Mouse (Mus musculus) hindbrain, embryonic 14.5 days (tissue): ENCODE measurements at regions not wholly inside any gene's neighbourhood (a gene's known extent, or its start where the extent isn't known, plus 50 kb on each side); places are given as distances from the start of the nearest gene placed in this dataset.

Source experiments
- ATAC-seq: fragments of 200-750 bp; cut with Nextera tagmentation; 2 replicates; pipeline ENCODE4 v1.8.0; 2017; ENCODE audit warnings: moderate number of reproducible peaks, mild to moderate bottlenecking, moderate TSS enrichment, moderate library complexity; ENCODE audit not compliant: low FRiP score
- DNase-seq: peaks from one replicate; pipeline ENCODE4 v3.0.0-alpha.2; 2015; ENCODE audit warnings: low spot score
- H3K27ac ChIP-seq: fragments of 300-500 bp; sonication (generic); 2 replicates; pipeline ENCODE4 v1.5.1; 2014; ENCODE audit warnings: mild to moderate bottlenecking, moderate library complexity
- H3K27me3 ChIP-seq: fragments of 300-500 bp; sonication (generic); 2 replicates; pipeline ENCODE4 v1.6.1; 2014; ENCODE audit warnings: mild to moderate bottlenecking, low read length, mixed read lengths; ENCODE audit not compliant: control insufficient read depth, insufficient read depth
- H3K36me3 ChIP-seq: fragments of 300-500 bp; sonication (generic); replicated peaks from 2 replicates; pipeline ENCODE4 v1.6.1; 2014; ENCODE audit not compliant: control insufficient read depth, insufficient read depth
- H3K4me1 ChIP-seq: fragments of 300-500 bp; sonication (generic); replicated peaks from 2 replicates; pipeline ENCODE4 v1.6.1; 2014; ENCODE audit warnings: antibody characterized with exemption, low read length, mixed read lengths; ENCODE audit not compliant: control insufficient read depth, insufficient read depth
- H3K4me2 ChIP-seq: fragments of 300-500 bp; sonication (generic); replicated peaks from 2 replicates; pipeline ENCODE4 v1.6.1; 2014; ENCODE audit warnings: mild to moderate bottlenecking, moderate library complexity
- H3K4me3 ChIP-seq: fragments of 300-500 bp; sonication (generic); replicated peaks from 2 replicates; pipeline ENCODE4 v1.5.1; 2014; ENCODE audit warnings: mild to moderate bottlenecking, low read length
- H3K9ac ChIP-seq: fragments of 300-500 bp; sonication (generic); 2 replicates; pipeline ENCODE4 v1.6.1; 2014
- H3K9me3 ChIP-seq: fragments of 300-500 bp; sonication (generic); 2 replicates; pipeline ENCODE4 v1.6.1; 2016; ENCODE audit warnings: low read length; ENCODE audit not compliant: control insufficient read depth
- WGBS: fragments of 180-500 bp; shearing (Covaris S2); extraction: QIAGEN DNeasy Blood & Tissue Kit; methylation state at CpG from one replicate; pipeline ENCODE4 v1.1.7; 2014; 5-methylcytosine and 5-hydroxymethylcytosine counted together

GRCm38 (mm10) chr14:24904712-24905111 lies 417.8 kb downstream of the Rps24 start:
- no peak for ATAC-seq
- no peak for DNase-seq
- no peaks in the 10 kb centered on the region for H3K4me1 ChIP-seq
- no peak overlapping the region for H3K4me2 ChIP-seq
- no peaks in the 10 kb centered on the region for H3K9me3 ChIP-seq
- H3K9ac ChIP-seq, result no peak overlapping the region
- no peaks in the 10 kb centered on the region for H3K36me3 ChIP-seq
- H3K4me3 ChIP-seq, result no peak overlapping the region
- H3K27ac ChIP-seq, result no peak overlapping the region
- WGBS, result 83% methylated on average over 6 of the region's 6 CpGs
- no peaks in the 10 kb centered on the region for H3K27me3 ChIP-seq

GRCm38 (mm10) chr14:24906916-24907315 lies 420.0 kb downstream of the Rps24 start:
- 88% methylated on average over 7 of the region's 7 CpGs for WGBS
- DNase-seq (no peak), ATAC-seq (no peak)
- no peaks in the 10 kb centered on the region for H3K36me3 ChIP-seq
- no peaks in the 10 kb centered on the region for H3K9me3 ChIP-seq
- H3K4me1 ChIP-seq, result no peaks in the 10 kb centered on the region
- H3K4me3 ChIP-seq, result no peak overlapping the region
- H3K27ac ChIP-seq, result no peak overlapping the region
- H3K4me2 ChIP-seq, result no peak overlapping the region
- no peaks in the 10 kb centered on the region for H3K27me3 ChIP-seq
- no peak overlapping the region for H3K9ac ChIP-seq

DNA sequence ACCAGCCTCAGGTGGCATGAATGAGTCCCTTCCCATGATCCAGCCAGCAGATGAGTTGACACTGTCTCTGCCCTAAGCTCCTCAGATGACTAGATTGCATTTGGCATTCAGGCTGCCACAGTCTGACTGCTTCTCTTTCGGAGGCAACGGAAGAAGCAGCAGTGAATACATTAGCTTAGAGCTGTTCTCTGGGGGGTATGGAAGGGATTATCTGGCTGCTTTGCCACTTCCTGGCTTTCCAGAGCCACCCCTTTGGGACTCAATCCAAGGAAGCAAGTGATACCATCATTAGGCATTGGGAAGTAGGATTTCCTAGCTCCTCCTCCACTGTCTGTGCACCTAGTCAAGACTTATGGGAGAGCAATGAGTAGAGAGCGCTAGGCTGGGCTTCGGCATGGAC lies 421.5 kb downstream of the Rps24 start:
- Histone ChIP-seq H3K36me3 (no peaks in the 10 kb centered on the region), H3K4me1 (no peaks in the 10 kb centered on the region), H3K27ac (no peak overlapping the region), H3K4me3 (no peak overlapping the region), H3K9ac (no peak overlapping the region), H3K9me3 (no peaks in the 10 kb centered on the region), H3K27me3 (no peaks in the 10 kb centered on the region), H3K4me2 (no peak overlapping the region)
- DNase-seq (no peak), ATAC-seq (no peak)
- WGBS, result 70% methylated on average over 4 of the region's 4 CpGs

DNA sequence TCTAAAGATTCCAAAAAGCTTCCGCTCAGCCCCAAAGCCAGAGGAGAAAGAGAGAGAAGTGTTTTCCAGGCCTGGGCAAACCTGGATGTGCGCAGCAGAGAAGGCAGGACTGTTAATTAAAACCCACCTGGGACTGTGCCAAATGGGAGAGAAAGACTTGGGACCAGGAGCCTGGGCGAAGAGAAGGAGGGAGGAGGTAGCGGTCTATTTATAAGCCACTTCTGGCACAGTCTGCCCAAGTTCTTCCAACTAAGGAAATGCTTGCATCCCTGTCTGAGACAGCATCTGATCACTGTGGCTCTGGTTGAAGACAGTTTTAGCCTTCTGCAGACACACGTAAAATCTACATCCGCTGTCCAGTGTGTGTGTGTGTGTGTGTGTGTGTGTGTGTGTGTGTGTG lies 424.7 kb downstream of the Rps24 start:
- DNase-seq, result no peak
- Histone ChIP-seq H3K4me1 (no peaks in the 10 kb centered on the region), H3K36me3 (no peaks in the 10 kb centered on the region), H3K9me3 (no peaks in the 10 kb centered on the region), H3K27ac (no peak overlapping the region), H3K4me2 (no peak overlapping the region), H3K9ac (no peak overlapping the region), H3K4me3 (no peak overlapping the region), H3K27me3 (no peaks in the 10 kb centered on the region)
- ATAC-seq, result no peak
- 79% methylated on average over 6 of the region's 6 CpGs for WGBS

DNA sequence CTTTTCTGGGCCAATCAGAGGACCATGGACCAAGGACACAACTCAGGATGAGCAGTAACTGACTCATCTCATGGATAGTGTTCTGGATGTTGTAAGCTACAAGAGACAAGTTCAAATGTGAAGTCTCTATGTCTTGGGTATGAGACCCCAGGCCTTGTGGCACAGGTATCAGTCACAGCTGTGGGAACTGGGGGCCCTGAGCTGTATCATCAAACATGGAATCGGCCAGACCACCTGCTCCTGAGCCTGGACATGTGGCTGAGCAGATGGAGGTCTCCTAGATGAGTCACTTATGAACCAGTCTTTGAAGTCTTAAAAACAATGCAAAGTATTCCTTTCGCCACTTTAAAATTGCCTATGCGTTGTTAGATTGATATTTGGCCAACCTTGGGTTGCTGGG lies 432.1 kb downstream of the Rps24 start:
- Histone ChIP-seq H3K9me3 (no peaks in the 10 kb centered on the region), H3K27me3 (no peaks in the 10 kb centered on the region), H3K4me2 (no peak overlapping the region), H3K4me3 (no peak overlapping the region), H3K27ac (no peak overlapping the region), H3K4me1 (no peaks in the 10 kb centered on the region), H3K36me3 (no peaks in the 10 kb centered on the region), H3K9ac (no peak overlapping the region)
- no peak for ATAC-seq
- no peak for DNase-seq
- 96% methylated on average over 3 of the region's 3 CpGs for WGBS

DNA sequence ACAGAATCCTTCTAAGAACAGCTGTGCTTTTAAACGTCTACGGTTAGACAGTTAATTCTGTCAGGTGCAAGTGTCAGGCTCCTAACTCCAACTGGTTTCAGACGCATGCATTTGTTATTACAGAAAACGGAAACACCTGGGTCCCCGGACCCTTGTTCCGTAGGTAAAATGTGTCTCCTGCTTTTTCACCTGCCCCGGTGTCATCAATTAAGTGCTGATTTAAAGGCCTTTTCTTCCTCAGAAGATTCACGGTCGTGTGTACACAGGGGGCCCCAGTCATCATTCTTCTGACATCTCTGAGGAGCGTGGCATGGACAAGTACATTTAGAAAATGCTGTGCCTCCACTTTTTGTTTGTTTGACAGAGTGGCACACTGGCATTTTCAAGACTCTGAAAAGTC lies 435.1 kb downstream of the Rps24 start:
- Histone ChIP-seq H3K9me3 (no peaks in the 10 kb centered on the region), H3K4me2 (no peak overlapping the region), H3K4me3 (no peak overlapping the region), H3K36me3 (no peaks in the 10 kb centered on the region), H3K9ac (no peak overlapping the region), H3K27ac (no peak overlapping the region), H3K27me3 (no peaks in the 10 kb centered on the region), H3K4me1 (0 out of 2 replicates have a peak, but pooled peaks cover 7% of the 10 kb centered on the region)
- ATAC-seq (no peak), DNase-seq (no peak)
- 69% methylated on average over 10 of the region's 10 CpGs for WGBS

- Histone ChIP-seq H3K9me3 (no peaks in the 10 kb centered on the region), H3K36me3 (no peaks in the 10 kb centered on the region), H3K4me2 (no peak overlapping the region), H3K9ac (no peak overlapping the region), H3K4me3 (no peak overlapping the region), H3K27me3 (no peaks in the 10 kb centered on the region), H3K4me1 (0 out of 2 replicates have a peak, but pooled peaks cover 7% of the 10 kb centered on the region), H3K27ac (no peak overlapping the region)
- 58% methylated on average over 3 of the region's 3 CpGs for WGBS
- DNase-seq (no peak), ATAC-seq (no peak)
Observed at GRCm38 (mm10) chr14:24924561-24924960, 437.6 kb downstream of the Rps24 start.

- H3K4me2 ChIP-seq, result no peak overlapping the region
- WGBS, result 55% methylated on average over 11 of the region's 11 CpGs
- no peaks in the 10 kb centered on the region for H3K36me3 ChIP-seq
- H3K27ac ChIP-seq, result no peak overlapping the region
- no peak overlapping the region for H3K4me3 ChIP-seq
- DNase-seq, result no peak
- ATAC-seq, result no peak
- H3K4me1 ChIP-seq, result 0 out of 2 replicates have a peak, but pooled peaks cover 7% of the 10 kb centered on the region
- no peaks in the 10 kb centered on the region for H3K9me3 ChIP-seq
- H3K27me3 ChIP-seq, result no peaks in the 10 kb centered on the region
- no peak overlapping the region for H3K9ac ChIP-seq
Observed at GRCm38 (mm10) chr14:24926086-24927048, 439.4 kb downstream of the Rps24 start.

DNA sequence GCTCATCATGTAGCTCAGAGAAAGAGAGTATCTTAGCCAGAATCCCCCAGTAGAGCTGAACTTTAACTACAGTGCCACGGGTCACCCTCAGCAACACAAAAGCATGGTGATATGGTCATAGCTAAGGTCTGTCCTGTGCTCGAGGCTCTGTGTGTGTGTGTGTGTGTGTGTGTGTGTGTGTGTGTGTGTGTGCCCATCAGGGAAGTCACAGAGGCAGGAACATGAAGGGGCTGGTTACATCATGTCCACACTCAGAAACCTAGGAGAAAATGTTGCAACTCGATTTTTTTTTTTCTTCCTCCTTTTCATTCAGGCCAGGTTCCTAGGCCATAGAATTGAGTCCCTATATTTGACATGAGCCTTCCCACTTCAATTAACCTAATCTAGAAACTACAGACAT lies 441.8 kb downstream of the Rps24 start:
- Histone ChIP-seq H3K9ac (no peak overlapping the region), H3K9me3 (no peaks in the 10 kb centered on the region), H3K27ac (no peak overlapping the region), H3K27me3 (no peaks in the 10 kb centered on the region), H3K4me1 (0 out of 2 replicates have a peak, but pooled peaks cover 7% of the 10 kb centered on the region), H3K4me2 (no peak overlapping the region), H3K36me3 (no peaks in the 10 kb centered on the region), H3K4me3 (no peak overlapping the region)
- no peak for DNase-seq
- WGBS, result 88% methylated on average over 3 of the region's 3 CpGs
- no peak for ATAC-seq
